Mouse (Mus musculus) hindlimb bud, embryonic 11.5 days (tissue): ENCODE results near the gene Nkain2.
"Not testable (repeated sequence)": the region's sequence is repeated elsewhere in the genome, so short reads cannot be mapped to it uniquely, and the experiment has no call there.

Experiments used
- DNase-seq: peaks from one replicate; pipeline ENCODE4 v3.0.0-alpha.2; 2012; ENCODE audit warnings: low read depth, low spot score; ENCODE audit errors: extremely low spot score

Nkain2 gene

DNA sequence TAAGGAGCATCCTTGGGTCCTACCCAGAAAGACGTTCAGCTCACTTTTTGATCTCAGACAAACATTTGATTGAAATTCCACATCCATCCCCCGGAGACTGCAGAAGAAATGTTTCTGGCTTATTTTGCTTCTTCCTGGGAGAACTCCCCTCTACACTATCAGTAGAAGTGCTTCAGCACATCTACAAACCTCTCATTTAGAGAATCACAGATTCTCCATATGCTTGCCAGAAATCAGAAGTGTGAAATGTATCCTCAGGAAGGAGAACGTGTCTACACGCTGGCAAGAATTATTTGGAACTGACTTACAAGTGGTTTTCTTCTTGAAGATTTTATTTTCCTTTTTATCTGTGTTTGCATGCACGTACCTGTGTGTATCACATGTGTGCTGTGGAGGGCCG, 829.9 kb downstream of the Nkain2 start:
- no peak for DNase-seq

- no peak for DNase-seq
Observed at GRCm38 (mm10) chr10:32058251-32058650, 832.0 kb downstream of the Nkain2 start.

GRCm38 (mm10) chr10:32052546-32053295, 837.5 kb downstream of the Nkain2 start:
- DNase-seq, result no peak

DNA sequence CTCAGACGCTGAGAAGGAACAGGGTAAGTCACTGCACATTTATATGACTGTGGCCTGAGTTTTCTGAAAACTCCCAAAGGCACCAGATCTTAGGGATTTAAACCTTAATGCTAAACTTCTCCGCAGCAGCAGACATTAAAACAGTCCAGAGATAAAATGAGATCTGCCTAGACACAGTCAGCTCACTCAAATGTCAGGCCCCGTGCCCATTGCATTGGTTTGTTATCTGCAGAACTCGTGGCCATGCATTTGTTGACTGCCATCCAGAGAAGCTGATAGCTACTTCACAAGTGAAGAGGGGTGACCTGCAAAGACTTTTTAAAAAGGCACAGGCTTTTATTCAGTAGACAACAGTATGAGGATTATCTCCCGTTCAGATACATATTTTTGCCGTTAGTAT, 838.2 kb downstream of the Nkain2 start:
- DNase-seq, result no peak

- no peak for DNase-seq
Observed at GRCm38 (mm10) chr10:32029996-32030395, 860.3 kb downstream of the Nkain2 start.

DNA sequence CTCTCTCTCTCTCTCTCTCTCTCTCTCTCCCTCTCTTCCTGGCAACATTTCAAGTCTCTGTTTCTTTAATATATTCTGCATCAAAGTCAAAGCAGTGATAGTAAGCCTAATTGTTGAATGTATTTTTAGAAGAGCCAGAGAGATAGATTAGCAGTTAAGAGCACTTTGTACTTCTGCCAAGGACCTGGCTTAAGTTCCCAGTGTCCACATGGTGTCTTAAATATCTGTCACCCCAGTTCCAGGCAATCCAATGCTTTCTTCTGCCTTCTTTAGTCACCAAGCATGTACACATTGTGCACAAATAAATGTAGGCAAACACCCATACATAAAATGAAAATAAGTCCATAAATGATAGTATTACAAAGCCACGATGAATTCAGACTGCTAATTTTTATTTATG, 871.9 kb downstream of the Nkain2 start:
- DNase-seq, result no peak

GRCm38 (mm10) chr10:32001216-32001753, 889.0 kb downstream of the Nkain2 start:
- no peak for DNase-seq

GRCm38 (mm10) chr10:31993205-31993604, 897.1 kb downstream of the Nkain2 start:
- DNase-seq, result no peak

- no peak for DNase-seq
Observed at GRCm38 (mm10) chr10:31978387-31978786, 911.9 kb downstream of the Nkain2 start.

GRCm38 (mm10) chr10:31947178-31947726, 943.0 kb downstream of the Nkain2 start:
- no peak for DNase-seq

DNA sequence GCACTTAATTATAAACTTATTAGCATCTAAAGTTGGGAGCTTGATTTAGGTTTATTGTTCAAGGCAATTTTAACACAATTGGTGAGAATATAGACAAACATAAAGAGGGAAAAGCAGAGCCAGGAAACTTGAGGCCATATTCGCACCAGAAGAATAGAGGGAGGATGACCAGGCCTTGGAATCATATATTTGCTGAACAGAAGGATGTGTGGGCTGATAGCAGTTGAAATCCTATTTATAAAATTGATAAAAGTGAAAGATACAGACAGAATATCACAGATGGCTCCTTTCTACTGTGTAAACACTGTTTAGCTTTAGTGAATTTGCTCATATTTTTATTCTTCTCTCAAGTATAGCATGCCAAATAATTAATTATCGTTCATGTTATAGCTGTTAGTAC, 958.3 kb downstream of the Nkain2 start:
- no peak for DNase-seq

GRCm38 (mm10) chr10:31927657-31928056, 962.6 kb downstream of the Nkain2 start:
- DNase-seq, result no peak

DNA sequence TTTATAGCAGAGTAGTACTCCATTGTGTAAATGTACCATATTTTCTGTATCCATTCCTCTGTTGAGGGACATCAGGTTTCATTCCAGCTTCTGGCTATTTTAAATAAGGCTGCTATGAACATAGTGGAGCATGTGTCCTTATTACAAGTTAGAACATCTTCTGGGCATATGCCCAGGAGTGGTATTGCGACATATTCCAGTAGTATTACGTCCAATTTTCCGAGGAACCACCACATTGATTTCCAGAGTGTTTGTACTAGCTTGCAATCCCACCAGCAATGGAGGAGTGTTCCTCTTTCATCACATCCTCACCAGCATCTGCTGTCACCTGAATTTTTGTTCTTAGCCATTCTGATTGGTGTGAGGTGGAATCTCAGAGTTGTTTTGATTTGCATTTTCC, 969.4 kb downstream of the Nkain2 start:
- DNase-seq, result not testable (repeated sequence)

- no peak for DNase-seq
Observed at GRCm38 (mm10) chr10:31907488-31907887, 982.8 kb downstream of the Nkain2 start.

- DNase-seq, result no peak
Observed at GRCm38 (mm10) chr10:31899501-31899900, 990.8 kb downstream of the Nkain2 start.

- DNase-seq, result no peak
Observed at GRCm38 (mm10) chr10:31873323-31873895, 1016.9 kb downstream of the Nkain2 start.

- DNase-seq, result no peak
Observed at GRCm38 (mm10) chr10:31868275-31868674, 1022.0 kb downstream of the Nkain2 start.

- no peak for DNase-seq
Observed at GRCm38 (mm10) chr10:31827041-31827440, 1063.2 kb downstream of the Nkain2 start.

GRCm38 (mm10) chr10:31812543-31812942, 1077.7 kb downstream of the Nkain2 start:
- no peak for DNase-seq

GRCm38 (mm10) chr10:31742443-31743057, 1147.7 kb downstream of the Nkain2 start:
- DNase-seq, result peak; percentile 52

DNA sequence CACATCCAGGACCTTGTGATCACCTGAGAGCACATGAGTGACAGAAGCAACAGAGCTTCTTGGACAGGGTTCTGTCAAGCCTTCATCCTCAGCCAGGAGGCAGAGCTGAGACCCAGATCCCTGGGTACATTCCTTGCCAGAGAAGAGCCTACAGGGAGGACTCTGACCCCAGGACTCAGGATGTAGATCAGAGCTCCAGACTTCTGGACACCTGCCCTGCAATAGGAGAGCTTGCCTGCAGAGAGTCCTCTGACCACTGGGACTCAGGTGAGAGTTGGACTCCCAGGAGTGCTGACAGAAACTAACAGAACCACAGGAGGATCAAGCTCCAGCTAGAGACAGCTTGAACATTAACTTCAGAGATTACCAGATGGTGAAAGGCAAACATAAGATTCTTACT, 1162.2 kb downstream of the Nkain2 start:
- no peak for DNase-seq

- no peak for DNase-seq
Observed at GRCm38 (mm10) chr10:31647270-31647669, 1243.0 kb downstream of the Nkain2 start.
